Mouse (Mus musculus) midbrain, embryonic 13.5 days (tissue): ENCODE measurements around the gene Pigyl. TPM values are rescaled to one million over a fixed set of nuclear protein-coding genes. Genes with fewer than 3 reads are reported as not detected.
A peak's percentile ranks its signal among the peaks of the same experiment; 100 is the strongest.

ENCODE experiments used
- ATAC-seq: fragments of 200-750 bp; cut with Nextera tagmentation; 2 replicates; pipeline ENCODE4 v1.8.0; 2017; ENCODE audit warnings: mild to moderate bottlenecking, moderate TSS enrichment, moderate library complexity
- H3K27ac ChIP-seq: fragments of 300-500 bp; sonication (generic); 2 replicates; pipeline ENCODE4 v1.5.1; 2015; ENCODE audit warnings: inconsistent platforms, mild to moderate bottlenecking, moderate library complexity
- H3K27me3 ChIP-seq: fragments of 300-500 bp; sonication (generic); 2 replicates; pipeline ENCODE4 v1.6.1; 2015; ENCODE audit warnings: mild to moderate bottlenecking, inconsistent platforms
- H3K36me3 ChIP-seq: fragments of 300-500 bp; sonication (generic); 2 replicates; pipeline ENCODE4 v1.6.1; 2015; ENCODE audit warnings: mild to moderate bottlenecking, inconsistent platforms
- H3K4me1 ChIP-seq: fragments of 300-500 bp; sonication (generic); replicated peaks from 2 replicates; pipeline ENCODE4 v1.6.1; 2015; ENCODE audit warnings: inconsistent platforms
- H3K4me2 ChIP-seq: fragments of 300-500 bp; sonication (generic); replicated peaks from 2 replicates; pipeline ENCODE4 v1.6.1; 2015; ENCODE audit warnings: moderate library complexity, mild to moderate bottlenecking, inconsistent platforms
- H3K4me3 ChIP-seq: fragments of 300-500 bp; sonication (generic); replicated peaks from 2 replicates; pipeline ENCODE4 v1.5.1; 2015; ENCODE audit warnings: mild to moderate bottlenecking, inconsistent platforms
- H3K9ac ChIP-seq: fragments of 300-500 bp; sonication (generic); replicated peaks from 2 replicates; pipeline ENCODE4 v1.6.1; 2015; ENCODE audit warnings: mild to moderate bottlenecking, inconsistent platforms
- H3K9me3 ChIP-seq: fragments of 300-500 bp; sonication (generic); 2 replicates; pipeline ENCODE4 v1.6.1; 2016; ENCODE audit warnings: mild to moderate bottlenecking, inconsistent platforms
- WGBS: fragments of 180-500 bp; shearing (Covaris S2); methylation state at CpG from one replicate; pipeline ENCODE4 v1.1.7; 2015; 5-methylcytosine and 5-hydroxymethylcytosine counted together
- polyA plus RNA-seq: library from polyadenylated mRNA; unstranded; fragments of >200 nt; fragmentation: Nextera tagmentation; extraction: Ambion mirVana; gene quantifications from 2 replicates; pipeline ENCODE4 v1.2.1, GENCODE M21; 2015

Gene Pigyl
- polyA plus RNA-seq, 1 experiment from 2014 or later = 79.4 TPM

- H3K36me3 ChIP-seq = no peaks in the 10 kb centered on the region
- WGBS = 86% methylated on average over 15 of the region's 15 CpGs
- ATAC-seq = no peak
- peaks cover 8% of the 10 kb centered on the region for H3K27me3 ChIP-seq
- no peak overlapping the region for H3K4me3 ChIP-seq
- no peaks in the 10 kb centered on the region for H3K9me3 ChIP-seq
- no peak overlapping the region for H3K4me2 ChIP-seq
- H3K9ac ChIP-seq = no peak overlapping the region
- H3K4me1 ChIP-seq = no peaks in the 10 kb centered on the region
- no peak overlapping the region for H3K27ac ChIP-seq
Observed at GRCm38 (mm10) chr9:22125246-22126027, 31.2 kb upstream of the Pigyl start.

- H3K4me3 ChIP-seq = 0 out of 2 replicates have a peak overlapping the region, but pooled peaks have one; percentile 2
- H3K9ac ChIP-seq = no peak overlapping the region
- no peaks in the 10 kb centered on the region for H3K9me3 ChIP-seq
- H3K27ac ChIP-seq = no peak overlapping the region
- no peaks in the 10 kb centered on the region for H3K36me3 ChIP-seq
- no peak for ATAC-seq
- peaks cover 35% of the 10 kb centered on the region for H3K27me3 ChIP-seq
- peaks cover 10% of the 10 kb centered on the region; the same call in 1 of the 2 replicates for H3K4me1 ChIP-seq
- WGBS = 2% methylated on average over 35 of the region's 35 CpGs
- peak overlapping the region; percentile 34 for H3K4me2 ChIP-seq
Observed at GRCm38 (mm10) chr9:22131226-22131981, 25.2 kb upstream of the Pigyl start.

GRCm38 (mm10) chr9:22132220-22132619 lies 24.4 kb upstream of the Pigyl start:
- Histone ChIP-seq H3K27ac (no peak overlapping the region), H3K27me3 (peaks cover 40% of the 10 kb centered on the region), H3K4me1 (peaks cover 16% of the 10 kb centered on the region), H3K9me3 (no peaks in the 10 kb centered on the region), H3K4me3 (no peak overlapping the region), H3K9ac (no peak overlapping the region), H3K36me3 (no peaks in the 10 kb centered on the region), H3K4me2 (peak overlapping the region; percentile 34)
- no peak for ATAC-seq
- WGBS = 60% methylated on average over 11 of the region's 11 CpGs

GRCm38 (mm10) chr9:22134246-22134890 lies 22.3 kb upstream of the Pigyl start:
- Histone ChIP-seq H3K36me3 (no peaks in the 10 kb centered on the region), H3K4me1 (peaks cover 20% of the 10 kb centered on the region), H3K27me3 (peaks cover 40% of the 10 kb centered on the region), H3K9ac (no peak overlapping the region), H3K27ac (no peak overlapping the region), H3K4me3 (no peak overlapping the region), H3K9me3 (no peaks in the 10 kb centered on the region), H3K4me2 (no peak overlapping the region)
- no peak for ATAC-seq
- WGBS = 90% methylated on average over 7 of the region's 7 CpGs

GRCm38 (mm10) chr9:22134988-22135643 lies 21.5 kb upstream of the Pigyl start:
- Histone ChIP-seq H3K4me3 (no peak overlapping the region), H3K9me3 (no peaks in the 10 kb centered on the region), H3K4me2 (no peak overlapping the region), H3K36me3 (no peaks in the 10 kb centered on the region), H3K27me3 (peaks cover 35% of the 10 kb centered on the region), H3K27ac (no peak overlapping the region), H3K9ac (no peak overlapping the region), H3K4me1 (peaks cover 20% of the 10 kb centered on the region)
- ATAC-seq = no peak
- 78% methylated on average over 9 of the region's 9 CpGs for WGBS

- no peak within 1 kb of the TSS for H3K27ac ChIP-seq
- H3K9me3 ChIP-seq = no peaks in the 10 kb centered on the region
- H3K27me3 ChIP-seq = peaks cover 28% of the 10 kb centered on the region
- H3K4me3 ChIP-seq = no peak within 1 kb of the TSS
- H3K9ac ChIP-seq = no peak within 1 kb of the TSS
- WGBS = 78% methylated on average over 7 of the region's 7 CpGs
- peaks cover 20% of the 10 kb centered on the region for H3K4me1 ChIP-seq
- no peaks in the 10 kb centered on the region for H3K36me3 ChIP-seq
- H3K4me2 ChIP-seq = no peak within 1 kb of the TSS
- no peak for ATAC-seq
Observed at GRCm38 (mm10) chr9:22135644-22136390, 20.8 kb upstream of the Pigyl start, which contains the start of gene Acp5. TSS of gene Acp5 (minus strand) at chr9:22135711.

- no peak for ATAC-seq
- peaks cover 16% of the 10 kb centered on the region for H3K27me3 ChIP-seq
- no peak overlapping the region; the same call in 1 of the 2 replicates for H3K9ac ChIP-seq
- no peak overlapping the region for H3K4me2 ChIP-seq
- no peak overlapping the region for H3K27ac ChIP-seq
- WGBS = 11% methylated on average over 23 of the region's 23 CpGs
- no peak overlapping the region for H3K4me3 ChIP-seq
- no peaks in the 10 kb centered on the region for H3K9me3 ChIP-seq
- H3K36me3 ChIP-seq = no peaks in the 10 kb centered on the region
- peaks cover 11% of the 10 kb centered on the region for H3K4me1 ChIP-seq
Observed at GRCm38 (mm10) chr9:22136765-22137547, 19.7 kb upstream of the Pigyl start.

- Histone ChIP-seq H3K4me2 (no peak overlapping the region), H3K27ac (no peak overlapping the region), H3K9ac (no peak overlapping the region), H3K36me3 (no peaks in the 10 kb centered on the region), H3K4me3 (no peak overlapping the region), H3K27me3 (peaks cover 5% of the 10 kb centered on the region; the same call in 1 of the 2 replicates), H3K4me1 (peaks cover 10% of the 10 kb centered on the region), H3K9me3 (no peaks in the 10 kb centered on the region)
- WGBS = 37% methylated on average over 2 of the region's 2 CpGs
- no peak for ATAC-seq
Observed at GRCm38 (mm10) chr9:22138480-22138879, 18.2 kb upstream of the Pigyl start.

- Histone ChIP-seq H3K4me1 (peaks cover 10% of the 10 kb centered on the region), H3K27ac (no peak overlapping the region), H3K27me3 (peaks cover 5% of the 10 kb centered on the region; the same call in 1 of the 2 replicates), H3K4me2 (no peak overlapping the region), H3K36me3 (no peaks in the 10 kb centered on the region), H3K9me3 (no peaks in the 10 kb centered on the region), H3K4me3 (no peak overlapping the region), H3K9ac (no peak overlapping the region)
- WGBS = 93% methylated on average over 5 of the region's 5 CpGs
- no peak for ATAC-seq
Observed at GRCm38 (mm10) chr9:22139746-22140145, 16.9 kb upstream of the Pigyl start.

- ATAC-seq = peak; percentile 67; the same call in 1 of the 2 replicates
- Histone ChIP-seq H3K4me3 (no peak overlapping the region), H3K4me2 (no peak overlapping the region), H3K9ac (no peak overlapping the region), H3K27me3 (no peaks in the 10 kb centered on the region), H3K4me1 (no peaks in the 10 kb centered on the region), H3K9me3 (no peaks in the 10 kb centered on the region), H3K36me3 (no peaks in the 10 kb centered on the region), H3K27ac (no peak overlapping the region)
- 58% methylated on average over 17 of the region's 17 CpGs for WGBS
Observed at GRCm38 (mm10) chr9:22143108-22144037, 13.3 kb upstream of the Pigyl start.
